Mouse (Mus musculus) lung, embryonic 16.5 days (tissue): ENCODE results near the gene Kyat1. TPM values are rescaled to one million over a fixed set of nuclear protein-coding genes. Genes with fewer than 3 reads are reported as not detected.
A peak's percentile ranks its signal among the peaks of the same experiment; 100 is the strongest.

Experiments used
- ATAC-seq: fragments of 200-750 bp; cut with Nextera tagmentation; 2 replicates; pipeline ENCODE4 v1.8.0; 2017; ENCODE audit warnings: low read depth, mild to moderate bottlenecking, moderate library complexity
- H3K27ac ChIP-seq: fragments of 300-500 bp; sonication (generic); 2 replicates; pipeline ENCODE4 v1.5.1; 2014; ENCODE audit warnings: mild to moderate bottlenecking, control low read depth, low read length
- H3K27me3 ChIP-seq: fragments of 300-500 bp; sonication (generic); 2 replicates; pipeline ENCODE4 v1.6.1; 2014; ENCODE audit warnings: low read depth, low read length, mixed read lengths; ENCODE audit not compliant: control insufficient read depth, insufficient read depth
- H3K36me3 ChIP-seq: fragments of 300-500 bp; sonication (generic); 2 replicates; pipeline ENCODE4 v1.6.1; 2014; ENCODE audit warnings: low read length; ENCODE audit not compliant: control insufficient read depth, insufficient read depth
- H3K4me1 ChIP-seq: fragments of 300-500 bp; sonication (generic); replicated peaks from 2 replicates; pipeline ENCODE4 v1.6.1; 2014; ENCODE audit warnings: low read length, mixed read lengths; ENCODE audit not compliant: control insufficient read depth, insufficient read depth
- H3K4me2 ChIP-seq: fragments of 300-500 bp; sonication (generic); 2 replicates; pipeline ENCODE4 v1.6.1; 2014; ENCODE audit warnings: low read depth, low read length, control low read depth
- H3K4me3 ChIP-seq: fragments of 300-500 bp; sonication (generic); 2 replicates; pipeline ENCODE4 v1.5.1; 2014; ENCODE audit warnings: mild to moderate bottlenecking, low read length, control low read depth
- H3K9ac ChIP-seq: fragments of 300-500 bp; sonication (generic); 2 replicates; pipeline ENCODE4 v1.6.1; 2014; ENCODE audit warnings: low read length, control low read depth
- H3K9me3 ChIP-seq: fragments of 300-500 bp; sonication (generic); 2 replicates; pipeline ENCODE4 v1.6.1; 2016; ENCODE audit warnings: low read length; ENCODE audit not compliant: control insufficient read depth
- WGBS: fragments of 180-500 bp; shearing (Covaris S2); extraction: QIAGEN DNeasy Blood & Tissue Kit; methylation state at CpG from one replicate; pipeline ENCODE4 v1.1.7; 2014; 5-methylcytosine and 5-hydroxymethylcytosine counted together
- polyA plus RNA-seq: library from polyadenylated mRNA; unstranded; fragments of >200 nt; fragmentation: Nextera tagmentation; extraction: Ambion mirVana; gene quantifications from 2 replicates; pipeline ENCODE4 v1.2.1, GENCODE M21; 2015

Kyat1 gene
- polyA plus RNA-seq, 1 experiment from 2014 or later = 12.9 TPM

DNA sequence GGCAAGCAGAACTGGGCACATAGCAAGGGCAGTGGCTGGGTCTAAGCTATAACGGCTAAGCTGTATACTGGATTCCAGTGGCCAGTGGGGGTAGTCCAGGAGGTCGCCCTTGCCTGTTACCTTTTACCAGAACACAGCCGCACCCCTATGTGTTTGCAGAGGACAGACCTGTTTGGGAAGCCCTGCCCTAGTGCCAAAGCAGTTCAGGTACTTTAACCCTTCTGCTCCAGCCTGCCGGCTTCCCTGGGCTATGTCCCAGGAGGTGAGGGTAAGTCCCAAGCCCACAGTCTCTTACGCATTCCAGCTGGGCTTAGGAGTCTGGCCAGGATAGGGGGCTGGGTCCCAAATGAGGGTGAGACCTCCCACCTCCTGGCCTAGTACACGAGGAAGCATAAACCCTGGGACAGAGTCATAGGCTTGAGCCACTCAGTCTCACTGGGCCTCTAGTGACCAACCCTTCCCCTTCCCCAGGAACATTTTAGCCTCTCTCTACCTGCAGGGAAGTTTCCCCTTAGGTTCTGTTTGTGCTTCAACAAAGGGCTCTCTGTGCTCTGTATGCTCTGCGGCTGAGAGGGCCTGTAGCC, 39.0 kb upstream of the Kyat1 start:
- peak; percentile 18; the same call in 1 of the 2 replicates for ATAC-seq
- Histone ChIP-seq H3K9me3 (no peaks in the 10 kb centered on the region), H3K27ac (peak overlapping the region; percentile 47), H3K36me3 (peaks cover 27% of the 10 kb centered on the region), H3K4me1 (peaks cover 13% of the 10 kb centered on the region), H3K9ac (peak overlapping the region; percentile 42; the same call in 1 of the 2 replicates), H3K4me3 (no peak overlapping the region), H3K27me3 (no peaks in the 10 kb centered on the region), H3K4me2 (no peak overlapping the region)
- WGBS = 51% methylated on average over 7 of the region's 7 CpGs

DNA sequence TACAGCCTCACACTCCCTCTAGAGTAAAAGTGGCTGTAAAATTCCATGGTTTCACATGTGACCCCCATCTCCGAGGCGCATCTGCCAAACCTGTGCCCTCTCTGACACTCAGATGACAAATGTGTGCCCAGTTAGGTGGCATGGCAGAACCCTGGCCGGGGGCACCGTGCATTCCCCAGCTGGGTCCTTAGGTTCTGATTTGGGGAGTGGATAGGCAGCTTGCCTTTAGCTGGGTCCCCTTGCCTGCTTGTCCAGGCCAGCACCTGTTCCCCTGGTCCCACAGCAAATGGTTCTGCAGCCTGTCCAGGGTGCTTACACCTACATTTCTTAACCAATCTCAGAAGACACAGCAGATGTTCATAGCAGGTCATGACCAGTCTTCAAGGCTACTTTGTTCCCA, 37.7 kb upstream of the Kyat1 start:
- Histone ChIP-seq H3K36me3 (peaks cover 22% of the 10 kb centered on the region), H3K9ac (no peak overlapping the region), H3K4me1 (peaks cover 22% of the 10 kb centered on the region), H3K27me3 (no peaks in the 10 kb centered on the region), H3K4me3 (no peak overlapping the region), H3K27ac (0 out of 2 replicates have a peak overlapping the region, but pooled peaks have one; percentile 29), H3K4me2 (no peak overlapping the region), H3K9me3 (no peaks in the 10 kb centered on the region)
- 87% methylated on average over 4 of the region's 4 CpGs for WGBS
- ATAC-seq = no peak

DNA sequence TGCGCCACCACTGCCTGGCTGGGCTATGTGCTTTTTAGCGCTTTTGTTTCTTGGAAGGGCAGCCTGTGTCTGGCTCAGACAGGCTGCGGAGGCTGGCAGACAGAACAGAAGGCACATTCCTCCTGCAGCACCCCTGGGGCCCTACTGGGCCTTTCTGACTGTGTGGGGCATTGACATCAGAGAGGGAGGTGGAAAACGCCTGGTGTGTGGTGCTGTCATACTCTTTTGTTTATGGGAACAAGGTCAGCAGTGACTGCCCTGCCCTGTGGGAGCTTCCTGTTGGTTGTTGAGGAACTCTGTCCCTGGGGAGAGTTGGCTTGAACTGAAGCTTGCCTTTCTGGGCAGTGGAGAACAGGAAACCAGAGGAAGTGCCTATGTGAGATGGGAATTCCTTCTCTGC, 36.9 kb upstream of the Kyat1 start:
- Histone ChIP-seq H3K9me3 (no peaks in the 10 kb centered on the region), H3K9ac (no peak overlapping the region), H3K27me3 (no peaks in the 10 kb centered on the region), H3K36me3 (peaks cover 22% of the 10 kb centered on the region), H3K27ac (peak overlapping the region; percentile 70), H3K4me2 (no peak overlapping the region), H3K4me3 (no peak overlapping the region), H3K4me1 (peaks cover 24% of the 10 kb centered on the region)
- peak; percentile 31 for ATAC-seq
- WGBS = 44% methylated on average over 4 of the region's 4 CpGs

DNA sequence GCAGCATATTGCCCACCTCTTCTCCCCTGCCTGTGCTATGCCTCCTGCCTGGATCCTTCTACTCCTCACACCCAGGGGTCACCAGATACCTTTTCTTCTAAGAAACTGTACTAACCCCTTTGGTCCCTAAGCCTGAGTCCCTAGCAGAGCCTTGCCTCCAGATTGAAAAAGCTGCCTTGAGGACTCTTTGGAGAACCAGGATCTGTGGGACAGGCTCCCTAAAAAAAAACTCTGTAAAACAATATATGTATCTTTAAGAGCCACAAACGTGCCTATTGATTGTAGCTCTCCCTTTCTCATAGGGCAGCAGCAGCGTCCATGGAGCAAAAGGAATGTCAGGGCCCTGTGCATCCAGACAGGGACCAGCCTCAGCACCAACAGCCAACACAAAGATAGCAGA, 34.6 kb upstream of the Kyat1 start, which contains the start of gene Gm28035:
TSS of gene Gm28035 (plus strand) at position 301 of the 400 bp plus-strand sequence.
- ATAC-seq = no peak
- H3K9ac ChIP-seq = peak within 1 kb of the TSS; percentile 4; the same call in 1 of the 2 replicates
- WGBS = 65% methylated on average over 2 of the region's 2 CpGs

DNA sequence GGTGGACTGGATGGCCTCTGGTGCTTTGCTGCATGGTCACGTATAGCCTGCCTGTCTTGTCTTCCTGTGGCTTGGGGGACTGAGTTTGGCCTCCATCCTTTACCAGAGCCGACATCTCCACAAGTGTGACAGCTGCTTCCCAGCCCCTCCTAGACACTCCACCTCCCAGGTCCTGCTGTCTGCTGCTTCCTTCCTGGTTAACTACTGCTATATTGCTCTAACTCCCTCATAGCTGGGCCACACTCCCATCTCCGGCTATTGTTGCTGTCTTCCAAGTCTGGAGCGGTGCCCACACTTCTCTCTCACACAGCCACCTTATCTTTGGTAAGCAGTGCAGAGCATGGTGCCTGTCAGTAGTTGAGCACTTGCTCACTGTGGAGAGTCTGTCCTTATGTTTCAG, 34.1 kb upstream of the Kyat1 start:
- WGBS = 57% methylated on average over 4 of the region's 4 CpGs
- no peak overlapping the region for H3K4me3 ChIP-seq
- ATAC-seq = peak; percentile 15
- no peak overlapping the region for H3K9ac ChIP-seq
- H3K27me3 ChIP-seq = no peaks in the 10 kb centered on the region
- peaks cover 20% of the 10 kb centered on the region for H3K36me3 ChIP-seq
- peaks cover 28% of the 10 kb centered on the region for H3K4me1 ChIP-seq
- H3K4me2 ChIP-seq = peak overlapping the region; percentile 79
- peak overlapping the region; percentile 77 for H3K27ac ChIP-seq
- no peaks in the 10 kb centered on the region for H3K9me3 ChIP-seq

More for the DNA sequence above, 34.6 kb upstream of the Kyat1 start, which contains the start of gene Gm28035:
- Histone ChIP-seq H3K27me3 (no peaks in the 10 kb centered on the region), H3K27ac (peak within 1 kb of the TSS; percentile 77), H3K4me2 (peak within 1 kb of the TSS; percentile 79), H3K9me3 (no peaks in the 10 kb centered on the region), H3K36me3 (peaks cover 22% of the 10 kb centered on the region), H3K4me3 (no peak within 1 kb of the TSS), H3K4me1 (peaks cover 29% of the 10 kb centered on the region)

DNA sequence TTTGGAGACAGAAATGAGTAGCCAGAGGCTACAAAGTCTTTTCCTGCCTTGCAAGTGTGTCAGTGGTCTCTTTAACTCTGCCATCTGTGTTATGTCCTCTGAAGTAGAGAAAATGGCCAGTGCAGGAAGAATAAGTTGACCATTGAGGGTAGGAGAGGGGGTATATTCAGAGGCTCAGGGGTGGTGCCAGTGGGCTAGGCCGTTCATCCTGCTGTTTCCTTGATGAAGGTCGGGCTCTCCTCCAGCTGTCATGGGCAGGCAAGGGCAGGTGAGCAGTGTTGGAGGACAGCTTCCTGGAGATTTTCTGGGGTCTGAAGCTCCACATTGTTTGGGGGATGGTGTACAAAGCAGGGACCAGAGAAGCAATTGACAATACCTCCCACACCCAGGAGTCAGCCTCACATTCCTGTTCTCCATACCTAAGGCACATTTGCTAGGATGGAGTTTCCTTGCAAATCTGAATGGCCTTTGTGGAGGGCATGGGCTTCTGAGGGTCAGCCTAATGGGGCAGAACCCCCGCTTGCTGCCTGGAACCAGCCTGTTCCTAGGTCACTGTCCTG, 33.3 kb upstream of the Kyat1 start:
- Histone ChIP-seq H3K9ac (peak overlapping the region; percentile 86), H3K4me2 (peak overlapping the region; percentile 79), H3K4me3 (peak overlapping the region; percentile 93), H3K27me3 (no peaks in the 10 kb centered on the region), H3K9me3 (no peaks in the 10 kb centered on the region), H3K36me3 (peaks cover 19% of the 10 kb centered on the region), H3K4me1 (peaks cover 23% of the 10 kb centered on the region), H3K27ac (peak overlapping the region; percentile 77)
- 70% methylated on average over 3 of the region's 3 CpGs for WGBS
- ATAC-seq = no peak

DNA sequence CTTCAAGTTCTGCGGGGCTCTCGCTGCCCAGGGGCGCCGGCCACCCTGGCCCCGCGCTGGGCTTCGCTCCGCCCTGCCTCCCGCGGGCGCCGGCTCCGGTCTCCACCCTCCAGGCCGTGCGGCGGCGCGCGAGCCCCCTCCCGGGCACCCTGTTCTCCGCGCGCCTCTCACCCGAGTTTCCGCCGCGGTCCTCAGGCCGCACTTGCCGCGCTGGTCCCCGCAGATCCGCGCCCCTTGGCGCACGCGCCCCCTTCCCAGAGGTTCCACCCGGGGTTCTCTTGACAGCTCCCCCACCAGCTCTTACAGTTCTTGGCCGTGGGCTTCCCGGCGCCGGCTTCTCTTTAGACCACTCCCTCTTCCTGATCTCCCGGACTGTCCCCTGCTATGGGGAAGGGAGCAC, 32.2 kb upstream of the Kyat1 start:
- peak; percentile 89 for ATAC-seq
- under 1% methylated on average over 36 of the region's 42 CpGs for WGBS
- Histone ChIP-seq H3K9ac (peak overlapping the region; percentile 86), H3K4me3 (peak overlapping the region; percentile 93), H3K4me2 (peak overlapping the region; percentile 79), H3K36me3 (peaks cover 13% of the 10 kb centered on the region; the same call in 1 of the 2 replicates), H3K9me3 (no peaks in the 10 kb centered on the region), H3K27me3 (no peaks in the 10 kb centered on the region), H3K4me1 (peaks cover 21% of the 10 kb centered on the region), H3K27ac (peak overlapping the region; percentile 83)

DNA sequence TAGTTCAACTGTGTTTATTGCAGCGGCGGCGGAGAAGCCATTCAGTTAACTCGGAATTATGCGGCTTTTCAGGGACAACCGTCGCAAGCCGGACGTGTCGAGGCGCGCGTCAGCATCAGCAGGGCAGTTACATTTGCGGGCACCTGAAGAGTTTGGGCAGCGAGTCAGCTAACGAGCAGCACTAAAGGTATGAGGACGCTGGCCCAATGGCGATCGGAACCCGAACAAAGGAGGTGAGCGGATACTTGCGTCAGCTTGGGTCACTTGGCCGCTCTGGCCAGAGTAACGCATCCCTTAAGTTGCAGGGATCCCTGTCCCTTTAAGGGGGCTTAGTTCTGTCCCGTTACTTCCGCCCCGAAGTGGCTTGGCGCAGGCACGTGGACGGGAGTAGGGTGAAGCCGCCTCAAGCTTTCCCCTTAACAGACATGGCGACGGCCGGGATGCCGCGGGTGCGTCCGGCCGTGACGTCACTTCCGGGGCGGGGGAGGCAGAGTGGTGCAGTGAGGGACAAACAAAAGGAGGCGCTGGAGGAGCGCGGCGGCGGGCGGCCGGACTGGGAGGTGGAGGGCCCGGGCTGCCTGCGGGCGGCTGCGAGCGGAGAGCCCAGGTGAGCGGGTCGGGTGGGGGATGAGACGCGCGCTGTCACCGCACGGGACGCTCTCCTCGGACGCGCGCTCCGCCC, 31.7 kb upstream of the Kyat1 start, which contains the start of gene Lrrc8a:
TSS of gene Lrrc8a (plus strand) at position 517 of the 682 bp plus-strand sequence.
- Histone ChIP-seq H3K9me3 (no peaks in the 10 kb centered on the region), H3K9ac (peak within 1 kb of the TSS; percentile 86), H3K27ac (peak within 1 kb of the TSS; percentile 83), H3K4me3 (peak within 1 kb of the TSS; percentile 93), H3K27me3 (no peaks in the 10 kb centered on the region), H3K4me1 (peaks cover 21% of the 10 kb centered on the region), H3K36me3 (peaks cover 13% of the 10 kb centered on the region; the same call in 1 of the 2 replicates), H3K4me2 (peak within 1 kb of the TSS; percentile 90)
- peak; percentile 97 for ATAC-seq
- under 1% methylated on average over 53 of the region's 67 CpGs for WGBS
